Mouse (Mus musculus): ENCODE measurements around the gene Olfr1467. TPM values are rescaled to one million over a fixed set of nuclear protein-coding genes. Genes with fewer than 3 reads are reported as not detected.

Olfr1467 gene
- not detected in 2 replicates for polyA plus RNA-seq (2012; ENCODE audit: low replicate concordance)

DNA sequence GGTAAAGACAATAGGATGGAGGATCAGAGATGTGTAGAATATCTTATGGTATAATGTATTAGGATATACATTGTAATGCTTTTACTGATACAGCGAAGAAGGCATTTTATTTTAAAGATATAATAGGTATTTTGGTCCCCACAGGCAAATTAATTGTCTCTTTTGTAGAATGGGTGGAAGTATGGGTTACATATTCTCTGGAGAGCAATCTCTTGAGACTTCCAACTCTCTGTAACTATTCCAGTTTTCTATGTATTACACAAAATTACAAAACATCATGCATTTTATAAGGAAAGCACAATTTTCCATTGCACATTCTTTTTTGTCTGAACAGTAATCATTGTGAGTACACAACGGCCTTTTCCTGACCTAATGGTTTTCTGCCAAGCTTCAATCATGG is at the start of gene Olfr1467:
Gene Olfr1467, plus strand, starts transcription at position 301 of the 400 bp plus-strand sequence.

DNA sequence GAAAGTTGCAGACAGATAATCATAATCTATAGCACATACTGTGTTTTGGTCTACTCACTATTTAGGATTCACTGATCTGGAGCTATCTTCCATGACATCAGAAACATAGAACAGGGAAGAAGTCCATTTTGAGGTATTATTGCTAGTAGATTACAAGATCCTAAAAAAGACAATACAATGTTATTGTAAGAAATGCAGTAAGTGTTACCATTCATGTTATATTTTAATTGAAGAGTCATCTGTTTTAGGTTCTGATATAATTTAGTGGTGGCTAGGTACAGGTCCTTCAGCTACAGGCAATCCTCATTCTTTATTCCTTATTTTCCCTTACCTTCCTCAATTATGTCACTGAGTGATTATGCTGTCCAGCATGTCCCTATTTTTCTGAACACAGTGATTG is 46.6 kb upstream of the Olfr1467 start, which contains the start of gene Olfr1465:
Gene Olfr1465, minus strand, starts transcription at position 101 of the 400 bp plus-strand sequence.

DNA sequence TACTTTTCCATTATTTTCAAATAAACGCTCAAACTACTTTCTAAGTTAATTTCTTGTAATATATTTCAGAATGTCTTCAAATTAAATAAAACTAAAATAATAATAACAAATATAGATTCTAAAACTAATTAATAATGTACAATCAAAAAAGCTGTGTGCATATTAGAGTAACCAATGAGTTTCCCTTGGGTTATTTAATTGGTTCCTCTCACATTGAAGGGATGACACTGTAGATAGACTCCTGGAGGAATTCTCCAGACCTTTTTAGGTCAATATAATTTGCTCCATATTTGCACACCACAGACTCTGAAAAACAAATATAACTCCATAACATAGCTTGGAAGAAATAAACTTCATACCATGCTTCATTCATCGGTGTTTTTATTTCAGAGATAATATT is 23.5 kb upstream of the Olfr1467 start, which contains the start of gene Olfr1466:
Gene Olfr1466, plus strand, starts transcription at position 301 of the 400 bp plus-strand sequence.

DNA sequence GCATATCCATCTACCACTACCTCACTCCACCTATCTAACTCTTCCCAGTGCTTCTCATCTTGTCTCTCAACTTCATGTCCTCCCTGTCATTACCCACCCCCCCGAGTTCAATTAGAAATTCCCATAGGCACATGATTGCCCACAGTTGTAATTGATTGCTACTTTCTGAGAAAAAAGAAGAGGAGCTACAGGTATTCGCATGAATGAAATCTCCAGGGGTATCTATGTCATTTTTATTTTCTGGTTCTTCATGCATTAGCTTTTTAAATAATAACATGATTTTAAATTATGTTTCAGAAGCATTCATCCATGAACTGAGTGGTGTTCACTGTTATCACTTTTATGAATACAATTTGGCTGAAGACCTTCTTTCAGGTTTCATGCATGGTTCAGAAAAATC is 45.5 kb downstream of the Olfr1467 start, which contains the start of gene Olfr1469:
Gene Olfr1469, plus strand, starts transcription at position 301 of the 400 bp plus-strand sequence.

Other genes with a start within 250 kb of the Olfr1467 start
- not detected in 2 replicates for gene Olfr1459, start 212.7 kb upstream of the Olfr1467 start, polyA plus RNA-seq (2012; ENCODE audit: low replicate concordance)
- gene Olfr1461, start 199.2 kb upstream of the Olfr1467 start, polyA plus RNA-seq (2012; ENCODE audit: low replicate concordance): not detected in 2 replicates
- gene Olfr1462, start 176.5 kb upstream of the Olfr1467 start, polyA plus RNA-seq (2012; ENCODE audit: low replicate concordance): not detected in 2 replicates
- gene Olfr1463, start 130.9 kb upstream of the Olfr1467 start, polyA plus RNA-seq (2012; ENCODE audit: low replicate concordance): not detected in 2 replicates
- not detected in 2 replicates for gene Olfr1465, start 46.7 kb upstream of the Olfr1467 start, polyA plus RNA-seq (2012; ENCODE audit: low replicate concordance)
- gene Olfr1466, start 23.4 kb upstream of the Olfr1467 start, polyA plus RNA-seq (2012; ENCODE audit: low replicate concordance): not detected in 2 replicates
- not detected in 2 replicates for gene Olfr1469, start 45.6 kb downstream of the Olfr1467 start, polyA plus RNA-seq (2012; ENCODE audit: low replicate concordance)
- not detected in 2 replicates for gene Olfr1471, start 81.2 kb downstream of the Olfr1467 start, polyA plus RNA-seq (2012; ENCODE audit: low replicate concordance)
- gene Olfr1472, start 93.8 kb downstream of the Olfr1467 start, polyA plus RNA-seq (2012; ENCODE audit: low replicate concordance): not detected in 2 replicates
- not detected in 2 replicates for gene Olfr1474, start 107.3 kb downstream of the Olfr1467 start, polyA plus RNA-seq (2012; ENCODE audit: low replicate concordance)
- gene Olfr1475, start 118.0 kb downstream of the Olfr1467 start, polyA plus RNA-seq (2012; ENCODE audit: low replicate concordance): not detected in 2 replicates
- not detected in 2 replicates for gene Olfr1477, start 138.3 kb downstream of the Olfr1467 start, polyA plus RNA-seq (2012; ENCODE audit: low replicate concordance)
- not detected in 2 replicates for gene Olfr1480, start 165.7 kb downstream of the Olfr1467 start, polyA plus RNA-seq (2012; ENCODE audit: low replicate concordance)
- not detected in 2 replicates for gene Olfr1484, start 221.3 kb downstream of the Olfr1467 start, polyA plus RNA-seq (2012; ENCODE audit: low replicate concordance)